Mouse (Mus musculus) kidney, adult 9 months (tissue): ENCODE results near the gene Cyp4x1.

ENCODE experiments used
- DNase-seq: peaks from one replicate; pipeline ENCODE4 v3.0.0; 2022

Cyp4x1 gene

DNA sequence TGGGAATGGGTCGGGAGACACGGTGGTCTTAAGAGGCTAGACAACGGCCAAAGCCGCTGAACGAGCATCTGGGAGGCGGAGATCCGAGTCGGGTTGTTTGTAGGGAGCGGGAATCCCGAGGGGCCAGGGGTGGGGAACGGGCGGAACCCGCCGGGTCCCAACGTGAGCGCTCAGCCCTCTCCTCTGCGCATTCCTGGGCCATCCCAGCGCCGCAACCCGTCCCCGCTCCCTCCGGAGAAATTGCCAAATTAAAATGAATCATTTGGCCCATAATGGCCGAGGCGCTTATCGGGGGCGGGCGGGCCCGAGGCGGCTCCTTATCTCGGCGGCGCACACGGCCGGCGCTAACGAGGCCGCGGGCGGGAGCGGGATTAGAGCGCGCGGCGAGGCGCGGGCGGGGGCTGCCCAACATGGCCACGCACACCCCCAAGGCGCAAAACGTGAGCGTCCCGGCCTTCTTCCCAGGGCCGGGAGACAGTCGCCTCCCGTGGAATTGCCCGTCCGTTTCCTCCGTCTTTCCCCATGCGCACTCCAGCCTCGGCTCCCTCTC lies 77.6 kb downstream of the Cyp4x1 start, which contains the start of gene Tal1:
Tal1 (plus strand) TSS at position 56 of the 550 bp plus-strand sequence.
- DNase-seq: no peak
